ENCODE assay signal across 8 mouse cellular contexts in genomic region chr5:124095596-124096232, GRCm38 (mm10). TPM values are rescaled to one million over a fixed set of nuclear protein-coding genes. Genes with fewer than 3 reads are reported as not detected.
DNase-seq lines count a peak whose midpoint lies in the region; ATAC-seq lines count a peak whose summit lies in the region.

TSS of gene Abcb9 (minus strand) at chr5:124095798.

- peaks cover 10% of the 10 kb centered on the region for H3K27me3 ChIP-seq in heart, embryonic 13.5 days (replicated peaks)
- peaks cover 8% of the 10 kb centered on the region; the same call in 1 of the 2 replicates for H3K27me3 ChIP-seq in liver, embryonic 12.5 days (replicated peaks)
- no peaks in the 10 kb centered on the region for H3K27me3 ChIP-seq in stomach, embryonic 15.5 days (replicated peaks)

- H3K4me3 ChIP-seq in brown adipose tissue, adult 24 weeks (ENCODE audit: insufficient read depth, low read depth, low read length): peak within 1 kb of the TSS; percentile 75
- H3K4me3 ChIP-seq in heart, embryonic 13.5 days: peak within 1 kb of the TSS; percentile 57
- H3K4me3 ChIP-seq in liver, embryonic 12.5 days: peak within 1 kb of the TSS; percentile 64
- peak within 1 kb of the TSS; percentile 55 for H3K4me3 ChIP-seq in stomach, embryonic 15.5 days (replicated peaks)

- WGBS in heart, embryonic 13.5 days: 2% methylated on average over 42 of the region's 42 CpGs
- WGBS in liver, embryonic 12.5 days (ENCODE audit: insufficient replicate concordance): under 1% methylated on average over 42 of the region's 42 CpGs
- WGBS in stomach, embryonic 15.5 days: 1% methylated on average over 42 of the region's 42 CpGs

- DNase-seq in CD4-positive helper T cell, adult 2 months (ENCODE audit: low read depth, low spot score): peak; percentile 95
- peak; percentile 73 for DNase-seq in fat pad, adult 2 months (ENCODE audit: extremely low read depth, low read depth, low spot score)
- peak; percentile 99 for DNase-seq in kidney, postnatal 10 days
- DNase-seq in natural killer cell, adult 2 months (ENCODE audit: low spot score in 2 of 2): peak; percentile 99 to 100

- no peaks in the 10 kb centered on the region for H3K36me3 ChIP-seq in heart, embryonic 13.5 days
- no peaks in the 10 kb centered on the region for H3K36me3 ChIP-seq in liver, embryonic 12.5 days
- no peaks in the 10 kb centered on the region for H3K36me3 ChIP-seq in stomach, embryonic 15.5 days

- peak within 1 kb of the TSS; percentile 56 for H3K27ac ChIP-seq in brown adipose tissue, adult 24 weeks (replicated peaks; ENCODE audit: low read depth, low read length)
- H3K27ac ChIP-seq in heart, embryonic 13.5 days (replicated peaks): no peak within 1 kb of the TSS
- H3K27ac ChIP-seq in liver, embryonic 12.5 days: peak within 1 kb of the TSS; percentile 86
- H3K27ac ChIP-seq in stomach, embryonic 15.5 days: no peak within 1 kb of the TSS

- peak within 1 kb of the TSS; percentile 78 for H3K9ac ChIP-seq in heart, embryonic 13.5 days
- H3K9ac ChIP-seq in liver, embryonic 12.5 days: peak within 1 kb of the TSS; percentile 80
- peak within 1 kb of the TSS; percentile 44; the same call in 1 of the 2 replicates for H3K9ac ChIP-seq in stomach, embryonic 15.5 days

- peak; percentile 83 for ATAC-seq in heart, embryonic 13.5 days (ENCODE audit: extremely low read depth, insufficient number of reproducible peaks, low FRiP score, low TSS enrichment)
- peak; percentile 79 for ATAC-seq in liver, embryonic 12.5 days
- ATAC-seq in stomach, embryonic 15.5 days (ENCODE audit: insufficient read depth, low FRiP score, low read depth): peak; percentile 57

- peak within 1 kb of the TSS; percentile 85 for H3K4me2 ChIP-seq in heart, embryonic 13.5 days
- peak within 1 kb of the TSS; percentile 89 for H3K4me2 ChIP-seq in liver, embryonic 12.5 days
- peak within 1 kb of the TSS; percentile 97 for H3K4me2 ChIP-seq in stomach, embryonic 15.5 days

- H3K4me1 ChIP-seq in brown adipose tissue, adult 24 weeks (ENCODE audit: control insufficient read depth, insufficient read depth, insufficient read length, low read length): no peaks in the 10 kb centered on the region; the same call in 1 of the 2 replicates
- peaks cover 20% of the 10 kb centered on the region for H3K4me1 ChIP-seq in heart, embryonic 13.5 days
- peaks cover 56% of the 10 kb centered on the region for H3K4me1 ChIP-seq in liver, embryonic 12.5 days
- H3K4me1 ChIP-seq in stomach, embryonic 15.5 days: peaks cover 21% of the 10 kb centered on the region

- H3K9me3 ChIP-seq in heart, embryonic 13.5 days: no peaks in the 10 kb centered on the region
- H3K9me3 ChIP-seq in liver, embryonic 12.5 days (replicated peaks): no peaks in the 10 kb centered on the region
- H3K9me3 ChIP-seq in stomach, embryonic 15.5 days: no peaks in the 10 kb centered on the region

RNA-seq across cellular contexts. Expression of gene Abcb9, which starts in this region (rescaled TPM):
- 6.4 and 8.8 TPM in 2 replicates for polyA plus RNA-seq in brown adipose tissue, adult 24 weeks (2012; ENCODE audit: insufficient read depth, insufficient read length, missing spikeins)
- polyA plus RNA-seq in heart, embryonic 13.5 days (2015; fragmentation: Nextera tagmentation; extraction: Ambion mirVana): 1.6 and 1.7 TPM in 2 replicates
- polyA plus RNA-seq in liver, embryonic 12.5 days (2016; fragmentation: Nextera tagmentation; extraction: Ambion mirVana): 5.0 and 5.6 TPM in 2 replicates
- polyA plus RNA-seq in stomach, embryonic 15.5 days (2015; fragmentation: Nextera tagmentation; extraction: Ambion mirVana): 3.4 TPM in 2 replicates

Comparison
In these comparisons a context has a peak if more than half of its experiments do, and no peak if none do; other contexts are left out.
1. H3K27ac ChIP-seq: peak in brown adipose tissue, adult 24 weeks (single experiment) and liver, embryonic 12.5 days (single experiment); none in heart, embryonic 13.5 days (single experiment) and stomach, embryonic 15.5 days (single experiment).
2. Peak in every context shown above with its lines, with median percentiles within 50 percentile points of each other: DNase-seq, H3K4me3 ChIP-seq, ATAC-seq, H3K4me2 ChIP-seq and H3K9ac ChIP-seq.